Mouse (Mus musculus) neural tube, embryonic 11.5 days (tissue): ENCODE measurements at regions not wholly inside any gene's neighbourhood (a gene's known extent, or its start where the extent isn't known, plus 50 kb on each side); places are given as distances from the start of the nearest gene placed in this dataset.

Experiments
- ATAC-seq: fragments of 200-750 bp; cut with Nextera tagmentation; 2 replicates; pipeline ENCODE4 v1.8.0; 2017; ENCODE audit warnings: moderate number of reproducible peaks, mild to moderate bottlenecking, moderate TSS enrichment, moderate library complexity; ENCODE audit not compliant: insufficient read depth, low FRiP score, low TSS enrichment
- DNase-seq: peaks from one replicate; pipeline ENCODE4 v3.0.0-alpha.2; 2015; ENCODE audit warnings: low spot score
- H3K27ac ChIP-seq: fragments of 300-500 bp; sonication (generic); 2 replicates; pipeline ENCODE4 v1.5.1; 2014; ENCODE audit warnings: low read depth, mild to moderate bottlenecking, low read length
- H3K27me3 ChIP-seq: fragments of 300-500 bp; sonication (generic); 2 replicates; pipeline ENCODE4 v1.6.1; 2014; ENCODE audit warnings: mild to moderate bottlenecking, low read length, mixed read lengths; ENCODE audit not compliant: control insufficient read depth, insufficient read depth
- H3K36me3 ChIP-seq: fragments of 300-500 bp; sonication (generic); 2 replicates; pipeline ENCODE4 v1.6.1; 2014; ENCODE audit warnings: mild to moderate bottlenecking, low read length, moderate library complexity, mixed read lengths; ENCODE audit not compliant: control insufficient read depth, insufficient read depth
- H3K4me1 ChIP-seq: fragments of 300-500 bp; sonication (generic); 2 replicates; pipeline ENCODE4 v1.6.1; 2014; ENCODE audit warnings: low read length, mixed read lengths; ENCODE audit not compliant: control insufficient read depth, insufficient read depth
- H3K4me2 ChIP-seq: fragments of 300-500 bp; sonication (generic); 2 replicates; pipeline ENCODE4 v1.6.1; 2014; ENCODE audit warnings: low read depth, mild to moderate bottlenecking, moderate library complexity
- H3K4me3 ChIP-seq: fragments of 300-500 bp; sonication (generic); 2 replicates; pipeline ENCODE4 v1.5.1; 2014; ENCODE audit warnings: low read depth, low read length
- H3K9ac ChIP-seq: fragments of 300-500 bp; sonication (generic); 2 replicates; pipeline ENCODE4 v1.6.1; 2014; ENCODE audit warnings: mild to moderate bottlenecking, low read length
- H3K9me3 ChIP-seq: fragments of 300-500 bp; sonication (generic); 2 replicates; pipeline ENCODE4 v1.6.1; 2016; ENCODE audit warnings: low read length; ENCODE audit not compliant: control insufficient read depth
- WGBS: fragments of 180-500 bp; shearing (Covaris S2); extraction: QIAGEN DNeasy Blood & Tissue Kit; methylation state at CpG from one replicate; pipeline ENCODE4 v1.1.7; 2014; 5-methylcytosine and 5-hydroxymethylcytosine counted together

GRCm38 (mm10) chr5:136619315-136620231, 52.3 kb upstream of the Cux1 start:
- no peak for ATAC-seq

DNA sequence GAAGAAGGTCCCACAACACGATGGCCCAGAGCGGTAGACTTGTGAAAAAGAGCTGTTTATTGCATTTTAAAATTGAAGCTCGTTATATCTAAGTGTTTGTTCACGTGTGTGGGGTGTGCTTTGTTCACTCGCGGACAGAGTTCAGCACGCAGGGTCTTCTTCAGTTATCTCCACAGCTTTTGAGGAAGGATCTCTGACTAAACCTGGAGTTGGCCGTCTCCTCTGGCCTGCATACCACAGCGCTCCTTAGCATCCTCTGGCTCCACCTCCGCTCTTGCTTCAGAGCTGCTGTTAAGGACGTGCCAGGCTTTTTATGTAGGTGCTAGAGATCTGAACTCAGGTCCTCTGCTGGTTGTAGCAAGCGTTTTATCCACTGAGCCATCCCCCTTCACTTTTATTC, 52.9 kb upstream of the Cux1 start:
- peak overlapping the region; percentile 25; the same call in 1 of the 2 replicates for H3K4me2 ChIP-seq
- DNase-seq, result no peak
- H3K4me3 ChIP-seq, result no peak overlapping the region
- no peaks in the 10 kb centered on the region for H3K9me3 ChIP-seq
- WGBS, result 24% methylated on average over 12 of the region's 12 CpGs
- 0 out of 2 replicates have a peak, but pooled peaks cover 6% of the 10 kb centered on the region for H3K4me1 ChIP-seq
- H3K9ac ChIP-seq, result peak overlapping the region; percentile 26; the same call in 1 of the 2 replicates
- no peak for ATAC-seq
- no peak overlapping the region for H3K27ac ChIP-seq
- no peaks in the 10 kb centered on the region for H3K36me3 ChIP-seq
- peaks cover 8% of the 10 kb centered on the region; the same call in 1 of the 2 replicates for H3K27me3 ChIP-seq

More at GRCm38 (mm10) chr5:136619315-136620231, 52.3 kb upstream of the Cux1 start:
- Histone ChIP-seq H3K36me3 (no peaks in the 10 kb centered on the region), H3K4me1 (0 out of 2 replicates have a peak, but pooled peaks cover 6% of the 10 kb centered on the region), H3K4me2 (peak overlapping the region; percentile 25), H3K4me3 (no peak overlapping the region), H3K27ac (no peak overlapping the region), H3K27me3 (peaks cover 8% of the 10 kb centered on the region; the same call in 1 of the 2 replicates), H3K9me3 (no peaks in the 10 kb centered on the region), H3K9ac (peak overlapping the region; percentile 26; the same call in 1 of the 2 replicates)
- WGBS, result 14% methylated on average over 16 of the region's 17 CpGs
- peak; percentile 63 for DNase-seq

DNA sequence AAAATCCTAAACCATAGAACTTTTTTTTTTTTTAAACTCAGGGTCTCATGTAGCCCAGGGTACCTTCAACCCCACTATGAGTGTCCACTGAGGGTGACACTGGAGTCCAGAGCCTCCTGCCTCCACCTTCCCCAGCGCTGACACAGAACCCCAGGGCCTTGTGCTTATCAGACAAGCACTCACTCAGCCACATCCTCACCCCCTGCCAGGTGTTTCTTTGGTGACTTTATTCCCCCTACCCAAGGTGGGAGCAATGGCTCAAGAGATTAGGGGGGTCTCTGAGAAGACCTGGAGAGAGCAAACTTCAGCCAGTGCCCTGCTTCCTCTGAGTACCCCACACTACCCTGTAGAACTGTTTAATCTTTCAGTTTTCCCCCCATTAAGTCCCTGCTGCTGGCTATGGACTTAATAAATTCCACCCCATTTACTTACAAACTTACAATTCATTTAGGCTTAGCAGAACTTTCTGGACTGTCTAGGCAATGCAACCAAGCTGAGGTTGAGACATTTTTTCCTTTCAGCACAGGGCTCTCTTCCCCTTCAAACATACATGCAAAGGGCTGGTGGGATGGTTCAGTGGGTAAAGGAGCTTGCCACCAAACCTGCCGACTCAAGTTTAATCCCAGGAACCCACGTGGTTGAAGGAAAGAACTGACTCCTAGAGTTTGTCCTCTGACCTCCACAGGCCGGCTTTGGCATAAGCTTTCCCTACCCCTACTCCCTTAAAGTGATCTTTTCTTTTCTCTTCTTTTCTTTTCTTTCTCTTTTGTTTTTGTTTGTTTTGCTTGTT, 54.2 kb upstream of the Cux1 start:
- Histone ChIP-seq H3K9ac (no peak overlapping the region), H3K27ac (no peak overlapping the region), H3K27me3 (peaks cover 8% of the 10 kb centered on the region; the same call in 1 of the 2 replicates), H3K36me3 (no peaks in the 10 kb centered on the region), H3K4me1 (0 out of 2 replicates have a peak, but pooled peaks cover 6% of the 10 kb centered on the region), H3K4me3 (no peak overlapping the region), H3K9me3 (no peaks in the 10 kb centered on the region), H3K4me2 (no peak overlapping the region)
- DNase-seq (no peak), ATAC-seq (no peak)
- 31% methylated on average over 4 of the region's 4 CpGs for WGBS

DNA sequence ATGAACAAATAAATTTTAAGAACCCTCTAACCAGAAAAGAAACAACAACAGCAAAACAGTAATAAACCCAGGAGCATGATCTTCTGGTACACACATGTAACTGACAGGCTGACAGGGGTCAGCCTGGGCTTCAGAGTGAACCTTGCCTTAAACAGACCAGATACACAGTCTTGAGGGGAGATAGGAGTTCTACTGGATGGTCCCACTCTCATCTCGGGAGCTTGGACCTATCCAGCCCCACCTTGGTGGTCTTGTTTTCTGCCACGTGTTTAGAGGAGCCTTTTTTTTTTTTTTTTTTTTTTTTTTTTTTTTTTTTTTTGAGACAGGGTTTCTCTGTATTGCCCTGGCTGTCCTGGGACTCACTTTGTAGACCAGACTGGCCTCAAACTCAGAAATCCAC, 54.9 kb upstream of the Cux1 start:
- DNase-seq (no peak), ATAC-seq (no peak)
- 23% methylated on average over 2 of the region's 2 CpGs for WGBS
- Histone ChIP-seq H3K9me3 (no peaks in the 10 kb centered on the region), H3K27ac (no peak overlapping the region), H3K4me3 (no peak overlapping the region), H3K4me2 (no peak overlapping the region), H3K27me3 (peaks cover 8% of the 10 kb centered on the region; the same call in 1 of the 2 replicates), H3K9ac (no peak overlapping the region), H3K4me1 (0 out of 2 replicates have a peak, but pooled peaks cover 6% of the 10 kb centered on the region), H3K36me3 (no peaks in the 10 kb centered on the region)

DNA sequence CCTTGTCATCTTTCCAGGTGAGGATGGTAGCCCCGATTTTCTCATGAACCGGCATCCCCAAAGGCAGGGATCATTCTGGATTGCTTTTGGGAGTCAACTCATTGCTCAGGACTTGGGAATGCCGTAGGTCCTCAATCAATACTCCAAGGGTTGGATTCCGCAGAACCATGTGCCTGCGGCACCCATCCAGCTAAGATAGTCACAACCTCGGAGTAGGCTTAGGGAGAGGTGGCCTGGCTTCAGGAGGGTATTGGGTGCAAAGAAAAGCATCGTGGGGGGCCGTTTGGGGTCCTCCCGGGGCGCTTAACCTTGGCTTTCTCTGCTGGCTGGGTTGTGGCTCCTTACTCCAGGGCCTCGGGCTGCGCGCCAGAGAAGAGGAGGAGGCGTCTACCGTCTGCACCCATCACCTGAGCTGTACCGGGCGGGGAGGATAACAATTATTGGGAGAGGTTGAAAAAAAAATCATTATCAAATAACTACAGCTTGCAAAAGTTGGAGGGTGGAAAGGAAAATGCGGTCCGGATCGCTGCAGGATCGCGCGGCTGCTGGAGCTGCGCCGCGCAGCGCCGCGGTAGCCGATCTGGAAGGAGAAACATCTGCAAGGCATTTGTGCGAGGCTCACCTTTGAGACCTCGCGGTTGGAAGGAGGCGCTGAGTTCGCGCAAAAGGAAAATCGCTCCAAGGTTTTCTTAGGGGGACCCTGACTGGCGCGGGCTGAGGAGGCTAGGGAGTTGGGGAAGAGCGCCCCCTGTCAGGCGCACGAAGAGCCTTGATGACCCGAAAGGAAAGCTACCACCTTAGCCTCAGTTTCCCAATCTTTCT, 55.6 kb upstream of the Cux1 start:
- ATAC-seq (no peak), DNase-seq (peak; percentile 81)
- WGBS, result 3% methylated on average over 43 of the region's 43 CpGs
- Histone ChIP-seq H3K27ac (no peak overlapping the region), H3K4me2 (peak overlapping the region; percentile 63), H3K4me1 (0 out of 2 replicates have a peak, but pooled peaks cover 6% of the 10 kb centered on the region), H3K27me3 (peaks cover 8% of the 10 kb centered on the region; the same call in 1 of the 2 replicates), H3K9me3 (no peaks in the 10 kb centered on the region), H3K4me3 (peak overlapping the region; percentile 32), H3K9ac (peak overlapping the region; percentile 37; the same call in 1 of the 2 replicates), H3K36me3 (no peaks in the 10 kb centered on the region)

DNA sequence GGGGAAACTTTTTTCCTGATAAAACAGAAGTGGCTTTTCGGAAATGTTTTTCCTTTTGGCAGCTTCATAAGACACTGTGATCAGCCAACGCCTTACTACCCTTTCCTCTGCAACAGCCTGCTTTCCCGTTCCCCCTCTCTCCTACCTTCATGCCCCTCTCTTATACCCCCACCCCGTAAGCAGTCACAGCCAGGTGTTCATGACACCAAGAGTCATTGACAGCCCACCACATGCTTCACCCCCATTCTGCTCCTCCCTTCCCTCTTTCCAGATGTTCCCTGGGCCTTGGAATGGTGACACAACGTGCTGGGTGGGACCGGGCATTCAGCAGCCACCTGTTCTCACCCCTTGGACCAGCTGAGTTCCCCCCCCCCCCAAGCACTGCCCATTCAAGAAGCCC, 56.5 kb upstream of the Cux1 start:
- Histone ChIP-seq H3K4me2 (no peak overlapping the region), H3K27ac (no peak overlapping the region), H3K27me3 (peaks cover 8% of the 10 kb centered on the region; the same call in 1 of the 2 replicates), H3K9me3 (no peaks in the 10 kb centered on the region), H3K36me3 (no peaks in the 10 kb centered on the region), H3K4me1 (0 out of 2 replicates have a peak, but pooled peaks cover 6% of the 10 kb centered on the region), H3K4me3 (no peak overlapping the region), H3K9ac (no peak overlapping the region)
- 63% methylated on average over 6 of the region's 6 CpGs for WGBS
- DNase-seq (no peak), ATAC-seq (no peak)

DNA sequence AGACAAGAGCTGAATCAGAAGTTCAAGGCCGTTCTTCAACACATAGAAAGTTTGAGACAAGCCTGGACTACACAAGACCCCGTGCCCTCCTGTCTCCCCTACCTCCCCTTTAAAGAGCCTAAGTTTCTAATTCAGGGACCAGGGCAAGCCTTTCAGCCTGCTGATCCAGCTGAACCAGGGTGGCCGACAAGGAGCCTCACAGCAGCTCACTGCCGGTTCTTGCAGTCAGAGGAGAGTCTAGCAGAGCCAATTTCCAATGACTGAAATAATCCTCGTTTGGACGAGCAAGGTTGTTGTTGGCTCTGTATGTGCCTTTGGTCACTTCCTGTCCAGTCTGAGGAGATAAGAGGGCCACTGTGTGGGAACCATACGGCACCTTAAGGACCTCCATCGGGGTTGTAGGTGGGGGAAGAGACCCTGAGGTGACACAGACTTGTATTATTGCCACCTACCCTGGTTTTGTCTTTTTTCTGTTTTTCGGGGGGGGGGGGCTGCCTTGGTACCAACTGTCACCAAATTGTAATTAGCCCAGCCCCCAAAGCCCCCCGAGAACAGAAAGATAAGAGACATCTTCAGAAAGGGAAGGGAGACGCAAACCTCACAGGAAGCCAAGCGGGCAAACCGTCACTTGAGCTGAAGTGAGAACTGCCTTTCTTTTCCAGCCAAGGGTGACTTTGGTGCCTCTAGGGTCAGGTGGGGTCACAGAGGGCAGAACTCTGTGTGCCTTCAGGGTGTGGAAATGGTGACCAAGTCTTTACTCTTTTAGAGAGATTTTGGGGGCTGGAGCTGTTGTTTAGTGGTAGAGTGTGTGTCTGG, 58.1 kb upstream of the Cux1 start:
- no peak for ATAC-seq

More for the DNA sequence above, 58.1 kb upstream of the Cux1 start:
- Histone ChIP-seq H3K27ac (no peak overlapping the region), H3K4me2 (no peak overlapping the region), H3K4me3 (no peak overlapping the region), H3K36me3 (no peaks in the 10 kb centered on the region), H3K4me1 (no peaks in the 10 kb centered on the region), H3K27me3 (peaks cover 5% of the 10 kb centered on the region; the same call in 1 of the 2 replicates), H3K9me3 (no peaks in the 10 kb centered on the region), H3K9ac (no peak overlapping the region)
- no peak for DNase-seq
- 62% methylated on average over 13 of the region's 13 CpGs for WGBS
